Mouse (Mus musculus): ENCODE results near the gene Ccdc160.

DNA sequence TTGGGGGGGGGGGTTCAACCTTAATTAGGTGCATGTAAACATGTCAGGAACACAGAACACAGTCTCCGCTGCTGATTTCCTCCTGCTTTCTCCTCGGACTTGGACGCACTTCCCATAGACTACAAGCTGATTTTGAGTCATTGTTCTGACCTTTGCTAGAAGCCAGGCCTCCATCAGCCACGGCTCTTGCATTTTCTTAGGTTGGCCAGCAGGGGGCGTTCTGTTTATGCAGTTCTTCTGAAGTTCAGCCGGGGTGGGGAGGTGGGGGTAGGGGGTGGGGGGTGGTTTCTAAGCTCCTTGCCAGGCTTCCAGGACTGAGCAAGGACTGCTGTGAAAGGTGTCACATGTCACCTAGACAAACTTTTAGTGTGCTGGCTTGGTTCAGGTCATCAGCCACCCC, 8.6 kb downstream of the Ccdc160 start:
- 0 out of 2 replicates have a peak, but pooled peaks have one; percentile 17 for TF ChIP-seq CTCF (IDR thresholded peaks at IDR 0.05; ENCODE audit: insufficient read depth, low read length)
- no peak for TF ChIP-seq POLR2A (IDR thresholded peaks at IDR 0.05; ENCODE audit: borderline replicate concordance, extremely low read depth, low read depth, low read length)

Data from lung, adult 2 months (tissue).